Mouse (Mus musculus): Measurements from ENCODE around the gene Nol4l. TPM values are rescaled to one million over a fixed set of nuclear protein-coding genes. Genes with fewer than 3 reads are reported as not detected.
"Not testable (repeated sequence)": the region's sequence is repeated elsewhere in the genome, so short reads cannot be mapped to it uniquely, and the experiment has no call there.

The Nol4l gene
- polyA plus RNA-seq, 1 experiment from 2014 or later, result 36.8 TPM

DNA sequence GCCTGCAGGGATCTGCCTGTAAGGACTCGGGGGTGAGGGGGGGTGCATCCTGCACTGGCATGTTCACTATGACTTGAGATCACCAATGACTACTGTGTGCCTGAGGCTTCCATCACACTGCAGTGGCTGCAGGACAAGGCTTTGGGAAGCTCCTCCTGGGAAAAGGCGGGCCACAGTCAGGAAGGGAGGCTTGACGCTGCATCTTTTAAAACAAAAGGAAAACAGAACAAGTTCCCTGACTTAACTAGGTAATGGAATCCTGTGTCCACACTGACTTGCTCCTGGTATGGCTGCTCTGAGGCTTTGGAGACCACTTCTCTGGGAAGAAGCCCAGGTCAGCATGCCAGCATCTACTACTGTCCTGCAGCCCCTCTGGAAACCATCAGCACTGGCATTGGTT is 120.8 kb downstream of the Nol4l start:
- WGBS, result 65% methylated on average over 3 of the region's 3 CpGs
- H3K36me3 ChIP-seq, result peaks cover 81% of the 10 kb centered on the region
- no peak for ATAC-seq (ENCODE audit: low FRiP score)

DNA sequence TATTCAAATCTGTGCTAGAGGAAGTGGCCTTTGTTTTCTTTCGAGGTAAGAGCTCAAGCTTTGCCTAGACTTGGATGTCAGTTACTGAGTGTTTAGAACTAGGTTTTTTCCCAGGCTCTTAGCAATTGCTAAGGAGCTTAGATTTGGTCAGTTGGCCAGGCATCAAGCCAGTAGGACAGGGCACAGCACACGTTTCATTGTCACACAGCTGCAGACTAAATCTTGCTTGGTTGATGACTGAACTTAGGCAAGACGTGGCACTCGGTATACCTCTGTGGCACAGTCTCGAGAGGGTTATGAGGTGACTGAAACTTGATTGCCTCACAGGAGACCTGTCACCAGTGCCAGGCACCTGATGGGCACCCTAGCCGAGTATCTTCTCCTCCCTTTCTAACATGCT is 122.9 kb downstream of the Nol4l start:
- Histone ChIP-seq H3K4me3 (no peak overlapping the region), H3K27ac (no peak overlapping the region), H3K9me3 (replicated peaks) (no peaks in the 10 kb centered on the region), H3K36me3 (peaks cover 68% of the 10 kb centered on the region), H3K4me2 (replicated peaks) (no peak overlapping the region), H3K9ac (no peak overlapping the region), H3K4me1 (no peaks in the 10 kb centered on the region), H3K27me3 (no peaks in the 10 kb centered on the region)
- ATAC-seq (ENCODE audit: low FRiP score), result no peak
- WGBS, result 85% methylated on average over 6 of the region's 6 CpGs

More for the DNA sequence above, 120.8 kb downstream of the Nol4l start:
- no peak overlapping the region for H3K27ac ChIP-seq
- H3K4me1 ChIP-seq, result no peaks in the 10 kb centered on the region
- H3K4me2 ChIP-seq (replicated peaks), result no peak overlapping the region
- H3K9me3 ChIP-seq (replicated peaks), result no peaks in the 10 kb centered on the region
- no peak overlapping the region for H3K9ac ChIP-seq
- no peak overlapping the region for H3K4me3 ChIP-seq
- H3K27me3 ChIP-seq, result no peaks in the 10 kb centered on the region

DNA sequence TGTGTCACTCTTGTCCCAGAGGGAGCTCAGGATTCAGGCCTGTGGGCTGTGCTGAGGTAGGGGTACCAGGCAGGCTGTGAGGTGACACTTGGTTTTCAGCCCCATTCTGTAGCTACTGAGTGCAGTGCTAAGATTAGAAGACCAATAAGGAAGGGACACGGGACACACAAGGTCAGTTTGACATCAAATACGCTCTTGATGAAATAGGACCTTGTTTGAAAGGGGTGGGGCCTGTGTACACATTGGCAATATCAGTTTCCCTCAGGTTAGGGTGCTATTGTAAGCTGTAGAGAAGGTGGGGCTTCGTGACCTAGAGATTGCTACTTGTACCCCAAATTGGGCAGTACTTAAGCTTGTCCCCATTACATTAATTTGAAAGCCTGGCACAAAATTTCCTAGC is 124.9 kb downstream of the Nol4l start:
- Histone ChIP-seq H3K4me1 (no peaks in the 10 kb centered on the region), H3K4me2 (replicated peaks) (no peak overlapping the region), H3K4me3 (no peak overlapping the region), H3K27me3 (no peaks in the 10 kb centered on the region), H3K9ac (no peak overlapping the region), H3K36me3 (peaks cover 68% of the 10 kb centered on the region), H3K27ac (no peak overlapping the region), H3K9me3 (replicated peaks) (no peaks in the 10 kb centered on the region)
- WGBS, result 92% methylated on average over 3 of the region's 3 CpGs
- ATAC-seq (ENCODE audit: low FRiP score), result no peak

DNA sequence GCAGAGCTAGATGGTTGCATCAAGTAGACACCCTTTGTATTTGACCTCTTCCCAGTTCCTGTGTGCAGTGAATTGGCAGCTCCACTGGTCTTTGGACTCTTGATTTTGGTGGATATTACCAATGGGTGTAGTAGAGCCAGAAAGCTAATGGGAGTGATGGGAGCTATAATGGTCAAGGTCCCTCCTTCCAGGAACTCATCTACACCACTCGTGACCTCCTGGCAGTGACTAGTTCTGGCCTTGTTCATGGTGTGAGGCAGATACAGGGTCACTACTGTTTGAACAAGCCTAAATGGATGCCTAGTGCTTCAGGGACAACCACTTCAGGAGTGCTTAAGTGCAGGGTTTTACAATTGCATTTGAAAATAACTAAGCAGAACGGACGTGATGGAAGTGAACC is 125.7 kb downstream of the Nol4l start:
- no peak for ATAC-seq (ENCODE audit: low FRiP score)
- H3K4me3 ChIP-seq, result no peak overlapping the region
- peaks cover 69% of the 10 kb centered on the region for H3K36me3 ChIP-seq
- H3K27me3 ChIP-seq, result no peaks in the 10 kb centered on the region
- no peaks in the 10 kb centered on the region for H3K9me3 ChIP-seq (replicated peaks)
- no peaks in the 10 kb centered on the region for H3K4me1 ChIP-seq
- 92% methylated on average over 3 of the region's 3 CpGs for WGBS
- no peak overlapping the region for H3K27ac ChIP-seq
- no peak overlapping the region for H3K9ac ChIP-seq
- H3K4me2 ChIP-seq (replicated peaks), result no peak overlapping the region

DNA sequence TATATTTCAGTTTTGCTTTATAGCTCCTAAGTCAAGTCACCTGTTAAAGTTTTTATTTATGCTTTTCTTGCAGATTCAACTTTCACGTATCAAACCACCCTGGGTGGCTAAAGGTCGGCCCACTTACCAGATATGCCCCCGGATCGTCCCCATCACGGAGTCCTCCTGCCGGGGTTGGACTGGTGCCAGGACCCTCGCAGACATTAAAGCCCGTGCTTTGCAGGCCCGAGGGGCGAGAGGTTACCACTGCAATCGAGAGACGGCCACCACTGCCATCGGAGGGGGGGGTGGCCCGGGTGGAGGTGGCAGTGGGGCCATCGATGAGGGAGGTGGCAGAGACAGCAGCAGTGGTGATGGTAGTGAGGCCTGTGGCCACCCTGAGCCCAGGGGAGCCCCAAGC is 130.6 kb downstream of the Nol4l start:
- H3K27ac ChIP-seq, result no peak overlapping the region
- no peak overlapping the region for H3K4me3 ChIP-seq
- H3K4me2 ChIP-seq (replicated peaks), result no peak overlapping the region
- H3K27me3 ChIP-seq, result no peaks in the 10 kb centered on the region
- H3K9me3 ChIP-seq (replicated peaks), result no peaks in the 10 kb centered on the region
- ATAC-seq (ENCODE audit: low FRiP score), result no peak
- peaks cover 81% of the 10 kb centered on the region for H3K36me3 ChIP-seq
- H3K4me1 ChIP-seq, result no peaks in the 10 kb centered on the region
- WGBS, result 89% methylated on average over 15 of the region's 15 CpGs
- H3K9ac ChIP-seq, result no peak overlapping the region

DNA sequence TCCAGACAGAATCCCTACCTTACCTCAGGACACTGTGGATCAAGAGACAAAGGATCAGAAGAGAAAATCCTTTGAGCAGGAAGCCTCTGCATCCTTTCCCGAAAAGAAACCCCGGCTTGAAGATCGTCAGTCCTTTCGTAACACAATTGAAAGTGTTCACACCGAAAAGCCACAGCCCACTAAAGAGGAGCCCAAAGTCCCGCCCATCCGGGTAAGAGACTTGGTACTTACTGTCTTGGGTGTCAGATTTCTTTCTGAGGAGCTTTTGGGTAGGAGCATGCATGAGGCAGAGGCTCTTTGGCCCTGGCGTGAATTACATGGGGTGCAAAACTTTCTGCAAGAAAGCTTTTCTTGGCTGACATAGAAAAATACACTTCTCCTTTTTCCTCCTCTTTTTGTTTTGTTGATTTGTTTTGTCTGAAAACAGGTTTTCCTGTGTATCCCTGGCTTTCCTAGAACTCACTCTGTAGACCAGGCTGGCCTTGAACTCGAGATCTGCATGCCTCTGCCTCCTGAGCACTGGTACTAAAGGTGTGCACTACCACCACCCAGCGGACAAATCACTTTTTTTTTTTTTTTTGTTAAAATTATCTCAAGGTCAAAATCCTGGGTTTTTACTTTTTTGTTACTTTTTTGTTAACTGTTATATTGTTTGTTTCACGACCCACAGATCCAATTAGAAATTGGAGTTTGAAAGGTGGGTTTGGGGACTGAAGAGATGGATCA is 131.8 kb downstream of the Nol4l start:
- Histone ChIP-seq H3K36me3 (peaks cover 92% of the 10 kb centered on the region), H3K9me3 (replicated peaks) (no peaks in the 10 kb centered on the region), H3K4me3 (no peak overlapping the region), H3K4me2 (replicated peaks) (no peak overlapping the region), H3K27ac (no peak overlapping the region), H3K27me3 (no peaks in the 10 kb centered on the region), H3K9ac (no peak overlapping the region), H3K4me1 (no peaks in the 10 kb centered on the region)
- WGBS, result 93% methylated on average over 11 of the region's 11 CpGs
- ATAC-seq (ENCODE audit: low FRiP score), result no peak

DNA sequence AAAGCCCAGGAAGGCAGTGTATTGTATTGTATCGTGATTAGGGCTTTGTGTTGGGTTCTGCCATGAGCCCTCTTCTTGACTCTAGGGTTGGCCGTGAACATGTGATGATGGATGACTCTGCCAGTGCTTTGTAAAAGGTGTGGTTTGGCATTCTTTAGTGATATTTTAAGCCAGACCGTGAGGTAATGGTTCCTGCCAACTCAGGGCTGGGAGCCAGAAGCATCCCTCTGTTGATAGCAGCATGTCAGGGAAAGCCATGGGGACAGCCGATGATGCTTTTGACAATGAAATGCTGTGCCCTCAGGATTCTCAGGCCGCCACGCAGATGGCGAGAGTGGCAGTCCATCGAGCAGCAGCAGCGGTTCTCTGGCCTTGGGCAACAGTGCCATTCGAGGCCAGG is 136.7 kb downstream of the Nol4l start:
- 94% methylated on average over 10 of the region's 10 CpGs for WGBS

DNA sequence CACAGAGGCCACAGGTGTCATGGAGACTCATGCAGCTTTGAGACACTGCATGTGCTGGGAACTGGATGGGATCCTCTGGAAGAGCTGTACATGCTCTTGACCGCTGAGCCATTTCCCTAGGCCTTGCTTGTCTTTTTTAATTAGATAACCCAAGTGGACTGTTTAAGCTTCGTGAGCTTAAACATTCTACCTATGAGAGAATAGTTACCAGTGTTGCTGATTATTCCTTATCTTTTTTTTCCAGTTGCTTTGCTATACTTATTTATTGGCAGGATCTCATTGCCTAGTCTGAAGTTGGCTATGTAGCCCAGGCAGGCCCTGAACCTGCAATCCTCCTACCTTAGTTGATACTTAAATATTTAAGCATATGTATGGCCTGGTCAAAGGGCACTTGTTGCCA is 139.9 kb downstream of the Nol4l start:
- Histone ChIP-seq H3K4me1 (no peaks in the 10 kb centered on the region), H3K4me2 (replicated peaks) (no peak overlapping the region), H3K27me3 (no peaks in the 10 kb centered on the region), H3K9ac (no peak overlapping the region), H3K9me3 (replicated peaks) (no peaks in the 10 kb centered on the region), H3K27ac (no peak overlapping the region), H3K4me3 (no peak overlapping the region), H3K36me3 (peaks cover 59% of the 10 kb centered on the region)
- no peak for ATAC-seq (ENCODE audit: low FRiP score)
- 97% methylated on average over 2 of the region's 2 CpGs for WGBS

More for the DNA sequence above, 136.7 kb downstream of the Nol4l start:
- Histone ChIP-seq H3K4me3 (no peak overlapping the region), H3K27me3 (no peaks in the 10 kb centered on the region), H3K4me2 (replicated peaks) (no peak overlapping the region), H3K27ac (no peak overlapping the region), H3K9me3 (replicated peaks) (no peaks in the 10 kb centered on the region), H3K4me1 (no peaks in the 10 kb centered on the region), H3K9ac (no peak overlapping the region), H3K36me3 (peaks cover 68% of the 10 kb centered on the region)
- no peak for ATAC-seq (ENCODE audit: low FRiP score)

DNA sequence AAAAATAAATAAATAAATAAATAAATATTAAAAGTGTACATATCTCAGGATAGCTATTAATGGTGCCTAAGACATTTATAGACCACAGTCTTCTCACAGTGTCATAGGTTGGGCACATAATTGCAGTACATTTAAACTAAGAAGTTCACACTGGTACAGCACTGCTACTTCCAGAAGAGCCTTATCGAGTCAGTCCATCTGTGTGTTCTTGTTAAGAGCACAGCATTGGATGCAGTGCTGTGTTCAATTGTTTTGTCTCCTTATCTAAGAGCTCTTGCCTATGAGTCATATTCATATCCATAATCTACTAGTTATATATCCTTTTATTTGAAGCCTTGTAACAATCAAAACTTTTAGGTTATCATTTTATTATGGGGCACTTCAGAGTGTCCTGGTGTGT is 149.3 kb downstream of the Nol4l start:
- Histone ChIP-seq H3K27ac (no peak overlapping the region), H3K9me3 (replicated peaks) (no peaks in the 10 kb centered on the region), H3K27me3 (no peaks in the 10 kb centered on the region), H3K4me1 (no peaks in the 10 kb centered on the region), H3K36me3 (peaks cover 28% of the 10 kb centered on the region), H3K9ac (no peak overlapping the region), H3K4me3 (no peak overlapping the region), H3K4me2 (replicated peaks) (no peak overlapping the region)
- WGBS, result 97% methylated on average over 1 of the region's 1 CpGs
- ATAC-seq (ENCODE audit: low FRiP score), result no peak

DNA sequence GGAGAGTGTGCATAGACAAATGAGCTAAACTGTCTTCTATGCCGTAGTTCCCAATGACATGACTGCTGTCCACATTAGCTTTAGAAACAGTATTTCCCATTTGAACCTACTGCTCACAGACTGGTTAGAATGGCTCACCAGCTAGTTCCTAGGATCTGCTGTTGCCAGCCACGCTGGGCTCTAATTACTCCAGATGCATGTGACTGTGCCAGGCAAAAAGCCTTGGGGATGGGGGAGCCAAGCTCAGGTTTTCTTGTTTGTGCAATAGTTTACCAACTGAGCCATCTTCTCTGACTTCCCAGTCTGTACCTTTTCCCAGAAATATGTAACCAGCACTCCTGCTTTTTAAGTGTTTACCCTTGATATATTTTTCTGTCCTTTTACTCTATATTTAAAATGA is 154.4 kb downstream of the Nol4l start:
- Histone ChIP-seq H3K27me3 (no peaks in the 10 kb centered on the region), H3K36me3 (peaks cover 6% of the 10 kb centered on the region; the same call in 1 of the 2 replicates), H3K4me2 (replicated peaks) (no peak overlapping the region), H3K27ac (no peak overlapping the region), H3K4me1 (no peaks in the 10 kb centered on the region), H3K9ac (no peak overlapping the region), H3K4me3 (no peak overlapping the region), H3K9me3 (replicated peaks) (no peaks in the 10 kb centered on the region)
- ATAC-seq (ENCODE audit: low FRiP score), result no peak
- 89% methylated on average over 2 of the region's 2 CpGs for WGBS

DNA sequence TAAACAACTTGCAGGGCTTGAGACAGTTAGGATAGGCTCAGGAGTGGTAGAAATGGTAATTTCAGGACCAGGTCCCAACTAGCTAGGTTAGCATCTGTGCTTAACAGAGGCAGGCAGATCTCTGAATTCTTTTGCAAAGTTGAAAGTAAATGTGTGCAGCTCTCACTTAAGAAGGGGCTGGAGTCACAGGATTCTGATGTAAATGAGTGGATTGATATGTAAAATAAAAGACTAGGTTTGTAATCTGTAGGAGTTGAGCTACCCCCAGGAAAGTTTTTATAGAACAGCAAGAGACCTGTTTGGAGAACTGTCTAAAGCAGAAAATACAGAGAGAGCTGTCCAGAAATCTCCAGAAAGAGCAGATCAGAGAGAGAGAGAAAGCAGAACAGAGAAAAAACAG is 158.9 kb downstream of the Nol4l start:
- no peak overlapping the region for H3K27ac ChIP-seq
- no peak overlapping the region for H3K4me2 ChIP-seq (replicated peaks)
- no peak for ATAC-seq (ENCODE audit: low FRiP score)
- H3K36me3 ChIP-seq, result peaks cover 28% of the 10 kb centered on the region
- H3K27me3 ChIP-seq, result no peaks in the 10 kb centered on the region
- H3K9me3 ChIP-seq (replicated peaks), result no peaks in the 10 kb centered on the region
- no peaks in the 10 kb centered on the region for H3K4me1 ChIP-seq
- H3K9ac ChIP-seq, result no peak overlapping the region
- no peak overlapping the region for H3K4me3 ChIP-seq

DNA sequence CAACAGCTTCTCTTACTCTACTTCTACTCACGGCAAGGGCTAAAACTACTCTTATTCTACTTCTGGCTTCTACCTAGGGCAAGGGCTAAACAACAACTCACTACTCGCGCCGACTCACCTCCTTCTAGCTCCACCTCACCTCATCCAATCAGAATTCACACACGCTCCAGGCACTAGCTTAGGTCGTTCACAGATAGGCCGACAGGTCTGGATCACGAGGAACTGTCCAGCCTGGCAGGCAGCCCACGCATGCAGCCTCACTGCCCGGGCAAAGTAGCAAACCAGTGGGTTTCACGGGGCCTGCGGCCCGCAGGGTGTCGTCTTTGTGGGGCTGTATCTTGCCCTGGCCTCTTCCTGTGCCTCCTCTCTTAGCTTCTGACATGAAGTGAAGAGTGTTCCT is 165.2 kb downstream of the Nol4l start:
- H3K36me3 ChIP-seq, result peaks cover 57% of the 10 kb centered on the region
- not testable (repeated sequence) for H3K4me1 ChIP-seq; ATAC-seq (ENCODE audit: low FRiP score)

DNA sequence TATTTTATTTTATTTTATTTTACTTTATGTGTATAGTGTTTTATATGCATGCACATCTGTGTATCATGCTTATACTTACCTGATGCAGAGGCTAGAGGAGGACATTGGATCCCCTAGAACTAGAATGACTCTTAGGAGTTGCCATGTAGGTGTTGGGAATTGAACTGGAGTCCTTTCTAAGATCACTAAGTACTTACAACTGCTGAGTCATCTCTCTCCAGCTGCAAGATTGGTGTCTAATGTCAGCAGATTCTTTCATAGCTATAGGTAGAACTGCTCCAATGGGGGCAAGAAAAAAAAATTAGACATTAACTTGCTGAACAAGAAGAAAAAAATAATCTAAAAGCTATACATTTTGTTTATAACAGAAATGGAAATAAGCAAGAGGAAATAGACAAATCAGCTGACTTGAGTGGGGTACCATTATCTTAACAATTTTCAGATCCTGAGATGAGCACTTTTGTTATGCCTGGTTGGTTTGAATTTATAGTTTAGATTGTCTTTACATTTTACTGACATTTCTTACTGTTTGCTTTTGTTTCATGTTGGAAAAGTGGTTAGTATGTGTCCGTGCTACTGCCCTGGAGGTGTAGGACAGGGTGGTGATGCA is 168.6 kb downstream of the Nol4l start:
- Histone ChIP-seq H3K9ac (no peak overlapping the region), H3K4me3 (no peak overlapping the region), H3K4me1 (no peaks in the 10 kb centered on the region), H3K9me3 (replicated peaks) (no peaks in the 10 kb centered on the region), H3K4me2 (replicated peaks) (no peak overlapping the region), H3K27me3 (no peaks in the 10 kb centered on the region), H3K27ac (no peak overlapping the region), H3K36me3 (peaks cover 61% of the 10 kb centered on the region)
- no peak for ATAC-seq (ENCODE audit: low FRiP score)
- WGBS, result 97% methylated on average over 1 of the region's 1 CpGs

More for the DNA sequence above, 165.2 kb downstream of the Nol4l start:
- H3K9ac ChIP-seq; H3K4me2 ChIP-seq (replicated peaks); H3K4me3 ChIP-seq; H3K27me3 ChIP-seq; H3K9me3 ChIP-seq (replicated peaks); H3K27ac ChIP-seq: not testable (repeated sequence)
- 96% methylated on average over 14 of the region's 14 CpGs for WGBS

Measured in hindbrain, embryonic 12.5 days (tissue).